Mouse (Mus musculus) limb, embryonic 14.5 days (tissue): ENCODE results near the gene Mdh2. TPM values are rescaled to one million over a fixed set of nuclear protein-coding genes. Genes with fewer than 3 reads are reported as not detected.

Experiments used
- ATAC-seq: fragments of 200-750 bp; cut with Nextera tagmentation; 2 replicates; pipeline ENCODE4 v1.8.0; 2017; ENCODE audit warnings: low read depth, moderate number of reproducible peaks, moderate TSS enrichment; ENCODE audit not compliant: low FRiP score
- DNase-seq: peaks from one replicate; pipeline ENCODE4 v3.0.0-alpha.2; 2015; ENCODE audit warnings: low spot score
- H3K27ac ChIP-seq: fragments of 300-500 bp; sonication (generic); replicated peaks from 2 replicates; pipeline ENCODE4 v1.5.1; 2014; ENCODE audit warnings: low read depth, mild to moderate bottlenecking, low read length, moderate library complexity, mixed read lengths
- H3K27me3 ChIP-seq: fragments of 300-500 bp; sonication (generic); 2 replicates; pipeline ENCODE4 v1.6.1; 2014; ENCODE audit warnings: low read length, mixed read lengths; ENCODE audit not compliant: control insufficient read depth, insufficient read depth
- H3K36me3 ChIP-seq: fragments of 300-500 bp; sonication (generic); 2 replicates; pipeline ENCODE4 v1.6.1; 2014; ENCODE audit warnings: mild to moderate bottlenecking, low read length, moderate library complexity, mixed read lengths; ENCODE audit not compliant: control insufficient read depth, insufficient read depth
- H3K4me1 ChIP-seq: fragments of 300-500 bp; sonication (generic); 2 replicates; pipeline ENCODE4 v1.6.1; 2014; ENCODE audit warnings: antibody characterized with exemption, low read length, mixed read lengths; ENCODE audit not compliant: control insufficient read depth, insufficient read depth
- H3K4me2 ChIP-seq: fragments of 300-500 bp; sonication (generic); replicated peaks from 2 replicates; pipeline ENCODE4 v1.6.1; 2014; ENCODE audit warnings: low read depth, mild to moderate bottlenecking, low read length, moderate library complexity; ENCODE audit not compliant: severe bottlenecking
- H3K4me3 ChIP-seq: fragments of 300-500 bp; sonication (generic); replicated peaks from 2 replicates; pipeline ENCODE4 v1.5.1; 2014; ENCODE audit warnings: low read length
- H3K9ac ChIP-seq: fragments of 300-500 bp; sonication (generic); 2 replicates; pipeline ENCODE4 v1.6.1; 2014; ENCODE audit warnings: mild to moderate bottlenecking, low read depth, low read length, moderate library complexity; ENCODE audit not compliant: severe bottlenecking
- H3K9me3 ChIP-seq: fragments of 300-500 bp; sonication (generic); 2 replicates; pipeline ENCODE4 v1.6.1; 2016; ENCODE audit warnings: low read length; ENCODE audit not compliant: control insufficient read depth
- POLR2A ChIP-seq: fragments of 200-500 bp; IDR thresholded peaks from 2 replicates; pipeline ENCODE4 v1.8.0; 2012; ENCODE audit warnings: inconsistent platforms, mild to moderate bottlenecking, moderate library complexity, borderline replicate concordance; ENCODE audit not compliant: insufficient read depth, insufficient read length; ENCODE audit errors: extremely low read depth
- WGBS: fragments of 180-500 bp; shearing (Covaris S2); extraction: QIAGEN DNeasy Blood & Tissue Kit; methylation state at CpG from one replicate; pipeline ENCODE4 v1.1.7; 2014; 5-methylcytosine and 5-hydroxymethylcytosine counted together
- polyA plus RNA-seq, 2 experiments: library from polyadenylated mRNA; depleted of rRNA in 1 of 2; stranded (reverse) in 1 of 2; unstranded in 1 of 2; fragments of >200 nt; fragmentation: Nextera tagmentation in 1 of 2; extraction: Ambion mirVana in 1 of 2; gene quantifications; 2 replicates each; pipeline versions ENCODE4 v1.2.1 to v1.2.3; 2012 to 2014

Mdh2 gene
- polyA plus RNA-seq, 2 experiments: 339 to 429 TPM

DNA sequence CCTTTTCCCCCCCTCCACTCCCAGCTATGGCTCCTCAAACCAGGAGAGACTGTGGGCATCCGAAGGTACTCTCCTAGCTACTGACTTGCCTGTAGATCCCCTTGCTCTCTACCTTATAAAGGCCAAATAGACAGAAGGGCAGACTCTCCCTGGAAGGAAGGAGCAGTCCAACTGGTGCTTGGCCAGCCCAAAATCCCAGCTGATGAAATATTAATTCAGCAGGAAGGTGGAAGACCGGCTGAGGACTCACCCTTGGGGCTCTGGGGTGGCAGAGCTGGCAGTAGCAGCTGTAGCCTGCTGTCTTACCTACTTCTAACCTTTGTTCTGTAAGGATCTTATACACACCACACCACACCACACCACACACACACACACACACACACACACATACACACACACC, 26.5 kb downstream of the Mdh2 start:
- no peaks in the 10 kb centered on the region for H3K9me3 ChIP-seq
- 71% methylated on average over 2 of the region's 2 CpGs for WGBS
- no peak overlapping the region for H3K4me3 ChIP-seq
- ATAC-seq (no peak), DNase-seq (no peak)
- H3K9ac ChIP-seq: no peak overlapping the region
- H3K36me3 ChIP-seq: no peaks in the 10 kb centered on the region
- H3K27me3 ChIP-seq: no peaks in the 10 kb centered on the region
- no peak overlapping the region for H3K4me2 ChIP-seq
- H3K4me1 ChIP-seq: 0 out of 2 replicates have a peak, but pooled peaks cover 7% of the 10 kb centered on the region
- TF ChIP-seq POLR2A: no peak
- no peak overlapping the region for H3K27ac ChIP-seq

DNA sequence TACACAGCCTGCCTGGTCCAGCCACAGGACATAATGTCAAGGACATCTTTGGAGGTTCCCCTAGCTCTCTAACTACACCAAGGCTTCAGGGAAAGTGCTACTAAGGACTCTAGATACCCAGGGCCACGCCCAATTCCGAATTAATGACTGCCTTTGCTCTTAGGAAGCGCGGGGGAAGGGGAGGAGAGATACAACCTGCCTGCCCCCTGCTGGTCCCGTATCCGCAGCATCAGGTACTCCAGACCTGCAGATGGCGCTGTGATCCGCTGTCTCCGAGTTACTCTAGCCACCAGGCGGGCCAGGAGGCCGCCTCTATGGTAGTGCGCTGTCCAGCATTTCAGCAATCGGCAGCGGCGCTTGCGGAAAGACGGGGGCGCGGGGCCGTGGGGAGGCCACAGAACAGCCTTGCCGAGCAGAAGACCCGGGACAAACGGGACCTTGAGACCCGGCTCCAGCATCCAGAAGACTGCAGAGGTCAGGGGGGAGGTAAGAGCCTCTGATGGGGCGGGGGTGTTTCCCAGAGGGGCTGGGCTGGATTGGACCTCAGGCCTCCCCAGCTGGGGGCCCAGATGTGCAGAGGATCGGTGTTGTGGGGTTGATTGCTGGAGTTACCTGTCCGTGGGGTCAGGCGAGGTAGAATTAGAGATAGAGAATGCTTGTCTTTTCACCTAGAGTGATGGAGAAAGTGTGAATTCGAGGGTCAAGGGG, 28.4 kb downstream of the Mdh2 start, which contains the start of gene Srrm3:
Srrm3 (plus strand) TSS at position 336 of the 708 bp plus-strand sequence.
- Histone ChIP-seq H3K27me3 (no peaks in the 10 kb centered on the region), H3K9me3 (no peaks in the 10 kb centered on the region), H3K4me2 (no peak within 1 kb of the TSS), H3K36me3 (no peaks in the 10 kb centered on the region), H3K4me1 (no peaks in the 10 kb centered on the region), H3K9ac (no peak within 1 kb of the TSS), H3K4me3 (no peak within 1 kb of the TSS), H3K27ac (no peak within 1 kb of the TSS)
- no peak for TF ChIP-seq POLR2A
- WGBS: 7% methylated on average over 29 of the region's 29 CpGs
- ATAC-seq (0 out of 2 replicates have a peak, but pooled peaks have one; percentile 47), DNase-seq (peak; percentile 79)

DNA sequence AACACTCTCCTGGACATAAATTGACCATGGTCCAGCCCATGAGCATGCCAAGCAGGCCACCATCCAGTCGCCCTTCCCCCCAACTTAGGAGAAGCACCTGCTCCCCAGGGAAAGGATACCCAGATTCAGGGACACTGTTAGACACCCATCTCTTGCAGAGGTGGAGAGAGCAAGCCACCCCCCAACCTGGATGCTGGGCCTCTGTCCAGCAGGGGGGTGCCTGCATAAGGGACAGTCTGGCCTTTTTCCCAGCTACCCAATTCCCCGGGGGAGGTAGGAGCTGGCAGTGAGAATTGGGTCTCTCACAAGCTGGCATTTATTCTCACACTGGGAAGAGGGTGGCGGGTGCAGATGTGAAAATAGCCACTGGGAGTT, 29.0 kb downstream of the Mdh2 start:
- WGBS: 34% methylated on average over 3 of the region's 3 CpGs
- Histone ChIP-seq H3K27ac (no peak overlapping the region), H3K36me3 (no peaks in the 10 kb centered on the region), H3K9me3 (no peaks in the 10 kb centered on the region), H3K4me3 (no peak overlapping the region), H3K4me2 (no peak overlapping the region), H3K9ac (no peak overlapping the region), H3K4me1 (no peaks in the 10 kb centered on the region), H3K27me3 (no peaks in the 10 kb centered on the region)
- no peak for DNase-seq
- no peak for TF ChIP-seq POLR2A
- no peak for ATAC-seq

DNA sequence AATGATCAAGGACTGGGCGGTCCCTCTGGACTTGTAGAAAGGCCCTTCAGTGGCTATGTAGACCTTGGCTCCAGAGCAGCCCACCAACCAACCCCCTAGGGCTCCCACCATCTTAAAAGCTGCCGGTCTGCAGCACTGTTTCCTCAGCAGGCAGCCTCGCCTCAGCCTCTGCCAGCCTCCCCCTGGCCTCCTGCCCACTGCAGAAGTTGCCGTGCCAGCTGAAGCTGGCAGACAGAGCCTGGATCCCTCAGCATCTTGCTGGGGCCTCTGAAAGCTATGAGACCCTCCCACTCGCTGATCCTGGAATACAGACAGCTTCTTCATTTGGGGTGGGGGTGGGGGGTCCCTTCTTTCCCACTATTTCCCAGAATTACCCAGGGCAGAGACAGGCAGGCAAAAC, 34.7 kb downstream of the Mdh2 start:
- WGBS: 70% methylated on average over 5 of the region's 5 CpGs
- Histone ChIP-seq H3K4me2 (no peak overlapping the region), H3K36me3 (no peaks in the 10 kb centered on the region), H3K4me3 (no peak overlapping the region), H3K27ac (no peak overlapping the region), H3K9ac (no peak overlapping the region), H3K4me1 (no peaks in the 10 kb centered on the region), H3K27me3 (no peaks in the 10 kb centered on the region), H3K9me3 (no peaks in the 10 kb centered on the region)
- DNase-seq (no peak), ATAC-seq (no peak)
- no peak for TF ChIP-seq POLR2A

DNA sequence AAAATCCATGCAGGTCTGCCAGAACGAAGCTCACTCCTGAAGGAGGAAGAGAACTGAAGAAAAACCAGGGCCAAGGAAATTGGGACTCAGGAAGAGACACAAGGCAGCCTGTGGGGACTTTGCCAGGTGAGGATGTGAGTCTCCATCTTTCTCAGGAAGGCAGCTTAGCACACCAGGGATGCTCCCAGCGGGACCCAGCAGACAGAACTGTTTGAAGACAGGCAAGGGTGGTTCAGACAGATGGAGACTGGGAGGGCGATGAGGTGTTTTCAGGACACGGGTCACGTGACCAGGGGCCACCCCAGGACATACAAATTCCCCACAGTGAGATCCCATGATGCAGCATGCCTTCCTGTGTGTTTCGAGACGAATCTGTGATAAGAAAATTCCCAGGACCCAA, 40.2 kb downstream of the Mdh2 start:
- H3K36me3 ChIP-seq: no peaks in the 10 kb centered on the region
- DNase-seq: no peak
- no peaks in the 10 kb centered on the region for H3K9me3 ChIP-seq
- no peak for ATAC-seq
- H3K27ac ChIP-seq: no peak overlapping the region
- no peak overlapping the region for H3K4me2 ChIP-seq
- H3K27me3 ChIP-seq: no peaks in the 10 kb centered on the region
- H3K4me1 ChIP-seq: no peaks in the 10 kb centered on the region
- TF ChIP-seq POLR2A: no peak
- no peak overlapping the region for H3K9ac ChIP-seq
- 49% methylated on average over 7 of the region's 7 CpGs for WGBS
- no peak overlapping the region for H3K4me3 ChIP-seq
